Mouse (Mus musculus): ENCODE measurements around the gene Tfr2.
A peak's percentile ranks its signal among the peaks of the same experiment; 100 is the strongest.

The Tfr2 gene

DNA sequence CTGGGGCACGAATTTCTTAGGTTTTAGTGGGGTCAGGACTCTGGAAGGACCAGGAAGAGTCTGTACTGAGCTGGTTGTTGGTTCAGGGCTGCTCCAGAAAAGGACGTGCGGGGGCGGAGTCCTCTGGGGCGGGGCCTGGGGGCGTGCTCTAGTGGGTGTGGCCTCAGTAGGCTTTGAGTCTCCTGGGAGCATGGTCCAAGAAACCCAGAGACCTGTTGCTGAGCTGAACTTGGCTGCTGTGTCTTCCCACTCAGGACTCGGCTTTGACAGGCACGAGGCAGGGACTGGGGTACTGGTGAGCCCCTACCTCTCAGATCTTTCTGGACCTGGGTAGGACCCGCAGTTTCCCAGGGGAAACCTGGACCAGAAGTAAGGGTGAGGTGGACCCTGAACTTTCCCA, at the start of gene Tfr2:
Tfr2 (plus strand) TSS at position 176 of the 400 bp plus-strand sequence.
- peak; percentile 65 for DNase-seq (ENCODE audit: low read depth, low spot score)

DNA sequence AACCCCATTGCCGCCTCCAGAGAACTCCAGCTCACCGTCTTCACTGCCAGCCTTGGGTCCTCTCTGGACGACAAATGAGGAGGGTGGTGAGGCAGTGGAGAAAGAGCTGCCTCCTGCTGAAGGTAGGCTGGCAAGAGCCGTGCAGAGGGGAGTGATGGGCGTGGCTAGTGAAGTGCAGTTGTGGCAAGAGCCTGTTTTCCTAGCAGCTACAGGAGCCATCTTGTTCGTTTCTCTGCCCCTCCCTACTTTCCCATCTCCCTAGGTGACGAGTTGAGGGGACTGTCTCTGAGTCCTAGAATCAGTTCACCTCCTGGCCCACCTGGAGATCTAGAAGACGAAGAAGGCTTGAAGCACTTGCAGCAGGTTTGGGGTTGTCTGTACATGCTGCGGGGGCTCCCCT, 47.8 kb upstream of the Tfr2 start:
- no peak for DNase-seq (ENCODE audit: low read depth, low spot score)

DNA sequence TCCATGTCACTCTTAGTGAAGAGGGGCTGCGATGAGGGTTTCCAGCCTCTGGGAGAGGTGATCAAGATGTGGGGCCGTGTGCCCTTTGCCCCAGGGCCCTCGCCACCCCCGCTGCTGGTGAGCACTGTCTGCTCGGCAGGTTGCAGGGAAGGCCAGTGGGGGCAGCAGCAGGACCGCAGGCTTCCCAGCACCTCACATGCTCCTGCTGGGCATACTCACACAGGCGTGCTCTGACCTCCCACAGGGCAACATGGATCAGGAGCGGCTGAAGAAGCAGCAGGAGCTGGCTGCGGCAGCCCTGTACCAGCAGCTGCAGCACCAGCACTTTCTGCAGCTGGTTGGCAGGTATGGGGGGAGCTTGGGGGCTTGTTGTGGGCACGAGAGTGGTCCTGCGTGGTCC, 46.9 kb upstream of the Tfr2 start:
- DNase-seq (ENCODE audit: low read depth, low spot score) = no peak

DNA sequence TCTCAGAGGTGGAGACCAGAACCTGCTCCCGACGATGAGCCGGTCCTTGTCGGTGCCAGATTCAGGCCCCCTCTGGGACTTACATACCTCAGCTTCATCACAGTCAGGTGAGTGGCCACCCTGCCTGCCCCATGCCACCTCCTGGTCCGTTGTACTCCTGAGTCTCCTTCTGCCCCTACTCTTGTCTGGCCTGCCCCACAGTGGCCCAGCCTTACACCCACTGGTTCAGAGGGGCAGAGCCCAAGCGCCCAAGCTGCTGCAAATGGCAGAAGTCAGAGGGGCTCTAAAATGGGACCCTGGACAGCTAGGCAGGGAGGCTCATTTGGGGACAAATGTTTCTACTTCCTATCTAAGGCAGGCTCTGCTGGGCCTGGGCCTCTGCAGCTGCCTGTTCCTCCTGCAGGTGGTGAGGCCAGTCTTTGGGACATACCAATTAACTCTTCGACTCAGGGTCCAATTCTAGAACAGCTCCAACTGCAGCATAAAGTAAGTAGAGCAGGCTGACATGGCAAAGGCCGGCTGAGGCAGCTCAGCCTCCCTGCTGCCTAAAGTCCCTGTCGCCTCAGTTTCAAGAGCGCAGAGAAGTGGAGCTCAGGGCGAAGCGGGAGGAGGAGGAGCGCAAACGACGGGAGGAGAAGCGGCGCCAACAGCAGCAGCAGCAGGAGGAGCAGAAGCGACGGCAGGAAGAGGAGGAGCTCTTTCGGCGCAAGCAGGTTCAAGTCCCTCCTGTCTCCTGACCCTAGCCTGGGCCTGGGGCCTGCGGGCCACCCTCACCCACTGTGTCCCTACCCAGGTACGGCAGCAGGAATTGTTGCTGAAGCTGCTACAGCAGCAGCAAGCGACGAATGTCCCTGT, 46.0 kb upstream of the Tfr2 start:
- no peak for DNase-seq (ENCODE audit: low read depth, low spot score)

DNA sequence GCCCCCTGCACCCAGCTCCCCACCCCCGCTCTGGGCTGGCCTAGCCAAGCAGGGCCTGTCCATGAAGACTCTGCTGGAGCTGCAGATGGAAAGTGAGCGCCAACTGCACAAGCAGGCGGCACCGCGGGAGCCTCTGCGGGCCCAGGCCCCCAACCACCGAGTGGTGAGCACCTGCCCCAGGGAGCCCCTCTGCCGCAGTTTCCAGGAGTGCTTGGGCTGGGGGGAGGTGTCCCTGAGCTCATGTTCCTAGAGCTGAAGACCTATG, 45.5 kb upstream of the Tfr2 start:
- DNase-seq (ENCODE audit: low read depth, low spot score) = no peak

DNA sequence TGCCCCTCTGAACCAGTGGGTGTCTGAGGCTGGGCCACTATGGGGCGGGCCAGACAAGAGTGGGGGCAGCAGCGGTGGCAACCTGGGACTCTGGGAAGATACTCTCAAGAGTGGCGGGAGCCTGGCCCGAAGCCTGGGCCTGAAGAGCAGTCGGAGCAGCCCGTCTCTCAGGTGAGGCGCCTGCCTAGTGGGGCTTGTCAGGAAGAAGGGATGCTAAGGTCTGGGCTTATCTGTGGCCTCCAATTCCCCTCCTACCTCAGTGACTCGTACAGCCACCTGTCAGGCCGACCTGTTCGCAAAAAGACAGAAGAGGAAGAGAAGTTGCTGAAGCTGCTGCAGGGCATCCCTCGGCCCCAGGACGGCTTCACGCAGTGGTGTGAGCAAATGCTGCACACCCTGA, 45.0 kb upstream of the Tfr2 start:
- no peak for DNase-seq (ENCODE audit: low read depth, low spot score)

DNA sequence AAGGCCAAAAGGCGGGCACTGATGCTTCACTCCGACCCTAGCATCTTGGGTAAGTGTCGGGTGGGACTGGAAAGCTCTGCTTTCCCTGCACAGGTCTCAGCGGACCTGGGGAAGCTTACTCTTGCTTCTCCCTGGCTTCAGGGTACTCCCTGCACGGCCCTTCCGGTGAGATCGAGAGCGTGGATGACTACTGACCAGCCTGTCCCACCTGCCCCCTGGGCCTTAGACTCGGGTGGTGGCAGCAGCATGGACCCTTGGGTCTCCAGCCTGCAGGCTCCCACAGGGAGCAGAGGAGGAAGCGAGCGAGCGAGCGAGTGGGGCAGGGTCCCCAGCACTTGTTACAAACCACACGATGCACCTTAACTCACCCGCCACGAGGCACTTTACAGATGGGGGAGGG, 44.1 kb upstream of the Tfr2 start:
- DNase-seq (ENCODE audit: low read depth, low spot score) = no peak

DNA sequence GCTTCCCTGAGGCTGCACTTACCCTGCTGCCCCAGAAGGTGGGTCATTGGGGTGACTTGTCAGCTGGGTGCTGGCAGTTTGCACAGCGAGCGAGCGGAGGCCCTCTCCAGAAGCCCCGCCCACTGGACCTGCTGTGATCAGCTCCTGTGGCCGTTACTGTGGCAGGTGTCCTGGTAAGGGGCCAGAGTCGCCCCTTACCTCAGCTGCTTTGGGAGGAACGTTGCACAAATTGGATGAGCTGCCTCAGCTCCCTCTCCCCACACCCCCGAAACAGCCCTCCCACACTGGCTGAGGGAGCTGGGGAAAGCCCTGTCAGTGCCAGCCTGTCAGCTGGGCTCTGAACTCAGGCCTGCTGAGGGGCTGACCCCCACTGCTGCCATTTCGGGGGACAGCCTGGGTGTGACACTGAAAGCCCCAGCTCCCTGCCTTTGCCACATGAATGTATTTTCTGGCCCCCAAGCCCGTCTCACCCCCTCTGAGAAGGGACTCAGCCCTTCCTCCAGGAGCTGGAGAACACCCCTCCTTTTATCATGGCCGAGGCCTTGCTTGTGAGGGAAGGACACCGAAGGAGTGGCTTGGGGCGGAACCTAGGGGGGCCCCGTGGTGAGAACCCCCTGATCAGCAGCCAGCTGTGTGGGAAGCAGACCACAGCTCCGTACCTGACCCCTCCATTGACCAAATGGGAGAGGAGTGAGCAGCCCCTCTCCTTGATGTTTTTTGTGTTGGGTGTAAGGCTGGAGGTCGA, 43.3 kb upstream of the Tfr2 start:
- DNase-seq (ENCODE audit: low read depth, low spot score) = peak; percentile 32

DNA sequence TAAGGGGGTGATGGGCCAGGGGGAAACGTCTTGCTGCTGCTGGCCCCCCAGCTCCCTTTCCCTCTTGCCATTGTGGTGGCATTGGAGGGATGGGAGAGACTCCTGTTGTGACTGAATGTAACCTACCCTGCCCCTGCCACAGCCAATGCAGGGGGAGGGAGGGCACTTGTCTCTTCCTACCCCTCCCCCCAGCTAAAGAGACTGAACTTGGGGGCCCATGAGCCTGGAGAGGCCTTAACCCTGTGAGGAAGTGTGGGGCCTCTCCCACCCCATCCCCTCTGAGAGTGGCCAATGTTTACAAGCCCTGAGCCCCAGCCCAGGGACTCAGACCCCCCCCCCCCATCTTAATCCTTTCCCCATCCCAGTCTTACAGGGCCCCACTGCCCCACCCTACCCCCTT, 42.2 kb upstream of the Tfr2 start:
- no peak for DNase-seq (ENCODE audit: low read depth, low spot score)

DNA sequence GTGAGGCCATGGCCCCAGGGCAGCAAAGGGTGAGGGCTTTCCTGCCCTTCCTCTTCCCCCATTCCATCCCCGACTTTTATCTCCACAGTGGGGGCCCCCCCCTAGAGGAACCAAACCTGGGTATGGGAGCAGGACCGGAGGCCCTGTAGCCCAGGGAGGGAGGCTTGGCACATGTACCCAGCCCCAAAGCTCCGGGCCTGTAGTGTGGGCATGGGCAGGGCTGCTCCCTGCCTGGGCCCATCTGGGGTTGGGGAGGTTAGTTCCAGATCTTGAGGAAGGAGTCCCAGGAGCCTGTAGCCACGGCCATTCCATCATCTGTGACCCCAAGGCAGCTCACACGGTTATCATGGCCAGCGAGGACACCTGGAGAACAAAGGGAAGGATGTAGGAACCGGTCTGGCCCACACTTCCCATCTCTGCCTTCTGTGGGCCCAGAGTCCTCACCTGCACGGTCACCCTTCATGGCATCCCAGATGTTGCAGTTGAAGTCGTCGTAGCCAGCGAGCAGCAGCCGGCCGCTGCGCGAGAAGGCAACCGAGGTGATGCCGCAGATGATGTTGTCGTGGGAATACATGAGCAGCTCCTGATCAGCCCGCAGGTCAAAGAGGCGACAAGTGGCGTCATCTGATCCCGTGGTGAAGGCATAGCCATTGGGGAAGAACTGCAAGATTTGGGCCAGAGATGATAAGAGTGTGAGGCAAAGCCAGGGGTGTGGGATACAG, 41.2 kb upstream of the Tfr2 start:
- no peak for DNase-seq (ENCODE audit: low read depth, low spot score)

DNA sequence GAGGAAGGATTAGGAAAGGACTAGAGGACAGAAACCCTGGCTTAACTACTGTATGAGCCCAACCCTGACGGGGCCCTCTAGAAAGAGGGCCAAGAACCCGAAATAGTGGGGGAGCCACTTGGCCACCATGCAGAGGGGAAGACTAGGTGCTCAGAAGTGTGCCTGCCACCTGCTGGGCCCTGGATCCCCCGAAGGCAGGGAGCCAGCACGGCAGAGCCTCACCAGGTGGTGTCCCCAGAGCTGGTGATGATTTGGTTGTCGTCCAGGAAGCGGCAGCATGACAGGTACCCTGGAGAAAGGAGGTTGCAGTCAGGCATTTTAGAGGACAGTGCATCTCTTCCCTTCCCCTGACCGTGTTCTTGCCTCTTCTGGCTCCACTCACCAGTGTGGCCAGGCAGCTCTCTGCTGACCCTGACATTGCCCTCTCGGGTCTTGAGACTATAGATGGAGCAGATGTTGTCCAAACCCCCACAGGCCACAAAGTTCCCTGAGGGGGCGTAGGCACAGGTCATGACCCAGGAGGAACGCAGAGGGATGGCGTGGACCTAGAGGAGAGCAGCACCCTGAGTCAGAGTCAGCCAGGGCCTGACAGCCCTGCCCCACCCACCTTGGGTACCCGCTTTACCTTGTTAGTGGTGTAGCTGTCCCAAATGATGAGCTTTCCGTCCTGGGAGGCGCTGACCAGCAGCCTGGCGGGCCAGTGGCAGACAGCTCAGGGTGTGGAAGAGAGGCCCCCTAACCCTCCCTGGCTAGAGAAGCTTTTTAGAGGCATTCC, 40.2 kb upstream of the Tfr2 start:
- DNase-seq (ENCODE audit: low read depth, low spot score) = no peak

DNA sequence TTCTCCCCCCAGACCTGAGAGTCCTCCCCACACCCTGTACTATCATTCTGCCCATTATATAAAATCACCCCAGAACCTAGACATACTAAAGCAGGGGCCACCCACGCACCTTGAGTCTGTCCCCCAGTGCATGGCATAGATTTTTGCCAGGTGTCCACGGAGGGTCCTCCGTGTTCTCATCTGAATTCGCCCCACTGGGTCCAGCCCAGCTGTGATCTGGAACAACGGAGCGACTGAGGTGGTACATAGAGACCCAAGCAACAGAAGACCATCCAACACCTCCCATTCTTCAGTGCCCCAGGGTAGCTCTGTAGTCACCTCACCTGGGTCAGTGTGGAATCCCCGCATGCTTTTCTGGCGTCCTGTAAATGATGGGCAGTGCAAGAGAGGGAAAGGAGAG, 39.6 kb upstream of the Tfr2 start:
- DNase-seq (ENCODE audit: low read depth, low spot score) = no peak

DNA sequence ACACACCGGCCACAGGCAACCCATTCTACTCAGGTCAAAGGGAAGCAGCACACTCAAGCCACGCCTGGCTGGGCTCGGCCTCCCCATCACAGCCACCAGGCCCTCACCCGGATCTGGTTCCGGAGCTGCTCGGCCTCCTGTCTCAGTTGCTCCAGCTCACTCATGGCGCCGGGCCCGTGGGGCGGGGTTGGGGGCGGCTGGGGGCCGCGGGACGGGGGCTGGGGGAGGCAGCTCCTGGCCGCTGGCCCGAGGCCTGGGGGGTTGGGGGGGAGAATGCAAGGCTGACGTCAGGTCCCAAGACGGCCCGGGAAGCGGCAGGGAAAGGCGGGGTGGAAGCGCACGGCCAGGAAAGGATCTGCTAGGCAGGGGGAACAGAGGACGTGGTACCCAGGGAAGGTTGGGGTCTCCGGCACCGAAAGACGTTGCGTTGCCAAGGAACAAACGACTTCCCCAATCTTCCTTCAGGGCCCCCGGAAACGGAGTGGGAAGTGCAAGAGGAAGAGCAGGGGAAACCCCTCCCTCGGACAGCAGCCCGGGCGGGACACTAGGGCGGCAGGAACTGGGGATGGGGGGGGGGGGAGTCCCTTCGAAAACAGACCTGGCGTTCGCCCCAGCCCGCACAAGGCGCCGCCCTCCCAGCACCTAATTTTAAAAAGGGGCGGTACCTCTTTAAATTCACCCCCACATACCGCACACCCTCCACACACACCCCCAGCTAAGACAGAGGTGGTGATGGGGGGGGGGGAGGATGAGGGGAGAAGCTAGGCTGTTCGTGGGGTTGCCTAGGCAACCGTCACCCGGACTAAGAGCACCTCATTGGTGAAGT, 38.8 kb upstream of the Tfr2 start:
- DNase-seq (ENCODE audit: low read depth, low spot score) = peak; percentile 86

DNA sequence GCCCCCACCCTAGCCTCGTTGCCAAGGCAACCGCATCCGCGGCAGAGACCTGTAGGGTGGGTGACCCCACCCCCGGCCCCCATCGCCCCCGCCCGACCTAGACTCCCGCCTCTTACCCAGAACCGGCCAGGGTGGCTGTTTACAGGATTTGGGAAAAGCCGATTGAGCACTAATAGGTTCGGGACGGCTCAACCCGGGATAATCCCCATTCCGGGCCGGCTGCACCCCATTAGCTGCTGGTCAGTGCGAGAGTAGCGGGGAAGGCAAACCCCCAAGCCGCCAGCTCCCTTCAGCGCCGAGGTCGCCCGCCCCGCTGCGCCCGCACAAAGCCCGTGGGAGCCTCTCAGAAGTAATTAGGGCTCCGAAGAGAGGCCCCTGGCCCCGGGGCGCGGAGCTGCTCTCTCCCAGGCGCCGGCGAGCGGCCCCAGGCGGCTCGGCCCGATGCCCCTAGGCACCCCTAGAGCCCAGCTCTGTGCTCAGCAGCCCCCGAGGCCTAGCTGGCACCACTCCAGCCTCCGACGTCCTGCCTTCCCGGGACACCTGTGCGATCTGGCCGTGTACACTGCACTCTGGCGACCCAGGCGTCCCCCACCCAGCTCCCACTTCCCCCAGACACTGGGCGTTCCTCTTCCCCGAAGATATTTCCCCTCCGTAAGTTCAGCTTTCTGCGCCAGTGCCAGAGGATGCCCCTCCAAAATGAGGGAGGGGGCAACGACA, 38.1 kb upstream of the Tfr2 start:
- DNase-seq (ENCODE audit: low read depth, low spot score) = peak; percentile 44

DNA sequence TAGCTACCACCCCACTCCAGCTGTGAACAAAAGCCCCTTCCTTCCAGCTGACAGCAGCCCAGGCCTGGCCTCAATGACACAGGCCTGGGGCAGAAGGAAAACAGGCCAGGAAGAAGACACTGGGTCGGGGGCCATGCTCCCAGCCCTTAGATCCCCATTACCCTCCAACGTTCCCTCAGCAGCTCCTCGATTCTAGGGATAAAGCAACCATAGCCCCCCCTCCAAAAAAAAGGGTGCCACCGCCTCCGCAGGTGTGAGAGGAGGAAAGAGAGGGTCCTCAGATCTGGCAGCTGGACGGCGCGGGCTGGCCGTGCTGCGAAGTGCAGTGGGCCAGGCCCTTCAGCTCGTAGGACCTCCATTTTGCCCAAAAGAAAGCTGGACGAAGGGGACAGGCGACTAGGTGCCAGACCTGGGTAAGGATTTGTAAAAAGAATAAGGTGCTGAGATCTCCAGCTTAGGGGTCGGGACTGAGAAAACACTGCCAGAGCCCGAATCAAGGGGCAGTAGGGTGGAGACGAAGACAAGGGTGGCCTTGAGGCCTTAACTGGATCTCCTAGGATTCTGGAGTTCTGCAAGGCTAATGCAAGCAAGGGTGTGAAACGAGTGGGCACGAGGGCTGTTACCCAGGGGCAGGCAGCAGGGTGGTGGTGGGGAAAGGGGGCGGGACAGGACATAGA, 37.4 kb upstream of the Tfr2 start:
- peak; percentile 45 for DNase-seq (ENCODE audit: low read depth, low spot score)

DNA sequence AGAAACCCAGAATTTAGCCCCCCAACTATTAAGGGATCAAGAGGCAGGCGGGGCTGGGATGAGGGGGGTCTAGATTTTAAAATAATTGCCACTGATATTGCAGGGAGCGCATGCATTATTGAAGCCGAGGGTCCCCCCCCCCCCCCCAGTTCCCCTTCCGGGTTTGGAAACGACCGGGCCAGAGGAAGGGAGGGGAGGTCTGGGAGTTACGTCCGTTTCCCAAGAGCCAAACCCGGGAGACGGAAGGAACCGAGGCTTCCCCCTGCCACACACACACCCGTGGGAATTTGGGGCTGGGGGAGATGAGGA, 36.9 kb upstream of the Tfr2 start:
- no peak for DNase-seq (ENCODE audit: low read depth, low spot score)

DNA sequence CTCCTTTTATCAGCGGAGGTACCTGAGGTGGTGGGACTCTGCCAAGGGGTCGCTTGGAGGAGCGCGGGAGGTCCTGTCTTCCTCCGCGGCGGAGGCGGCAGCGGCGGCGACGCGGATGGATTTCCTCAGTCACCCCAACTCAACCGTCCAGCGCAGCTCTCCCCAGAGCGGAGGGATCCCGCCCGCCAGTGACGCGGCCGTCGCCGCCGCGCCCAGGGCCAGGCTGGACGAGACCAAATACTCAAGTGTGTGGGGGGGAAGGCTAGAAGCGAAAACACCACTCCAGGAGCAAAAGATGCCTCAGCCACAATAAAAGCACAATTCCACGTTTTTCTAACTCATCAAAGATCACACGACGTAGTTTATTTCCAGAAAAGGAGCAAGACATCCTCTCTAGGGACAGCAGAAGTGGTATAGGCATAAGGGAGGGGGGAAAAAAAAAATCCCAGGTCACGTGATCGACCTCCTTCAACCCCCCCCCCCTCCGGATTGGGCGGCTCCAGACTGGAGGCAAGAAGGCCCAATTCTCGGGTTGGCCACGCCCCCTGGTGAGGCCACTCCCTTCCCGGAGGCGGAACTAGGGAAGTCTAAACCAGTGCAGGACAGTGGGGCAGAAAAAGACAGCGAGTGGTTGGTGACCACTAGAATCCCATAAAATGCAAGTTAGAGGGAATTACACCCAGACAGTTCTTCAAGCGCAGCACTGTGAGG, 36.4 kb upstream of the Tfr2 start, which contains the start of the genes Epo and Gnb2:
Epo (minus strand) TSS at position 126 of the 711 bp plus-strand sequence.
Gnb2 (minus strand) TSS at position 394 of the 711 bp plus-strand sequence.
- peak; percentile 98 for DNase-seq (ENCODE audit: low read depth, low spot score)

DNA sequence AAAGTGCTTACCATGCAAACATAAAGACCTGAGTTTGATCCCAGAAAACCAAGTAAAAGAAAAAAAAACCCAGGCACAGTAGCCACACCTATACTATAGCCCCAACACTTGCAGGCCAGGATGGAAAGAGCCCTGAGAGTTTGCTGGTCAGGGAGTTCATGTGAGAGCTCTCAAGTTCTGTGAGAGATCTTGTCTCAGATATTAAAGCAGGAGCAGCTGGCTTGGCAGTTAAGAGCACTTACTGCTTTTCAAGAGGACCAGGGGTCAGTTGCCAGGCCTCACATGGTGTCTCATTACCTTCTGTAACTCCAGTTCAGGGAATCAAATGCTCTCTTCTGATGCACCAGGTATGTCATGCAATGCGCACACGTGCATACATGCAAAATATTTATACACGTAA, 34.9 kb upstream of the Tfr2 start:
- no peak for DNase-seq (ENCODE audit: low read depth, low spot score)

DNA sequence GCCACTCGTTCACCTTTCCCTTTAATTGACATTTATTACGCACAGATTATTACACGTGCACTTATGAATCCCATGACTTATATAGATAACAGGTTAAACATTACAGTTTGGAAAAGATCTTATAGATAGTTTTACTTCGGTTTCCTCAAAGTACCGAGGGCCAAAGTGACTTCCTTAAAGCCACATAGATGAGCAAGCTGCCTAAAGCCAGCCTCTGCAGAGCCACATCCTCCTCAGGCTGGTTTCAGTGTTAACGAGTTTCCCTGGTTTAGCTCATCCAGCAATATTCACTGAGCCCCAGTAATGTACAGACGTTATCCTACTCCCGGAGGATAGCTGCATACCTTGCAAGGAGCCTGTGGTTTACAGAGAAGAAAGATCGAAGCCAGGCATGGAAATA, 34.3 kb upstream of the Tfr2 start:
- DNase-seq (ENCODE audit: low read depth, low spot score) = no peak
